In the genomic region with DNA sequence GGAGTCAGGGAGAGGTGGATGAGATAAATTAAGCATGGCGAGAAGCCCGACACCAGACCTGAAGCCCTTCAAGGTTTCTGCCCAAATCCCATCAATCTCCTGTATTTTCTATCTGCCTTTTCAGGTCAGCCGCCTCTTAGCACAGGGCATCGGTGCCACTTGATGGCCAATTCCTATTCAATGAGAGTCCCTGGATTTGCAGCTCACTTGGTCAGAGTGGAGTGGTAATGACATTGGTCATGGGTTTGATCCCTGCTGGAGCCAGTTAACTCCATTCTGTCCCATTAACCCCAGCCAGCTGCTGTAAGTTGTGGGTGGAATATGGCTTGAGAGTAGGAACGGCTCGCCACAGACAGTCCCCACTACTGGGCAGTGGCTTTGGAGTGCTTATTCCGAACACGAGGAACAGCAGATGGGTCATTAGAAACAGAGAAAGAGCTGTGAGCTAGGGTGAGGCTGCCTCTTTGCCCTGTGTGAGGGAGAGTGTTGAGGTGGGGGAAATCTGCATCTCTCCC, we compare ENCODE assay signal across 28 mouse cellular contexts.
DNase-seq lines count a peak whose midpoint lies in the region; ATAC-seq and TF ChIP-seq lines count a peak whose summit lies in the region.
"Had no signal": no experiment of that assay in that cellular context is flagged by ENCODE, and none has a peak within 500 bp of the region (broad histone marks: within the 10 kb centered on the region; RNA-seq: fewer than 3 reads in every experiment).

No protein-coding gene starts in this region.

- H3K9me3 ChIP-seq in forebrain, embryonic 12.5 days, result no peaks in the 10 kb centered on the region
- no peaks in the 10 kb centered on the region for H3K9me3 ChIP-seq in forebrain, embryonic 13.5 days (replicated peaks)
- no peaks in the 10 kb centered on the region for H3K9me3 ChIP-seq in midbrain, embryonic 10.5 days (replicated peaks)
- no peaks in the 10 kb centered on the region for H3K9me3 ChIP-seq in midbrain, embryonic 16.5 days (replicated peaks; ENCODE audit: control insufficient read depth, low read length, poor library complexity, severe bottlenecking)
- no peaks in the 10 kb centered on the region for H3K9me3 ChIP-seq in hindbrain, embryonic 13.5 days
- H3K9me3 ChIP-seq in midbrain, embryonic 13.5 days, result no peaks in the 10 kb centered on the region
- H3K9me3 ChIP-seq: forebrain, embryonic 15.5 days; heart, embryonic 13.5 days; intestine, embryonic 15.5 days; limb, embryonic 13.5 days had no signal

- no peak overlapping the region for H3K4me2 ChIP-seq in forebrain, embryonic 12.5 days
- no peak overlapping the region for H3K4me2 ChIP-seq in forebrain, embryonic 13.5 days
- no peak overlapping the region for H3K4me2 ChIP-seq in midbrain, embryonic 16.5 days (ENCODE audit: low read length)
- no peak overlapping the region for H3K4me2 ChIP-seq in hindbrain, embryonic 13.5 days
- no peak overlapping the region for H3K4me2 ChIP-seq in midbrain, embryonic 13.5 days (replicated peaks)
- H3K4me2 ChIP-seq: forebrain, embryonic 15.5 days; heart, embryonic 13.5 days; intestine, embryonic 15.5 days; limb, embryonic 13.5 days; liver, embryonic 11.5 days had no signal

- 83% methylated on average over 8 of the region's 8 CpGs for WGBS in forebrain, embryonic 12.5 days
- WGBS in forebrain, embryonic 13.5 days, result 81% methylated on average over 8 of the region's 8 CpGs
- 69% methylated on average over 8 of the region's 8 CpGs for WGBS in midbrain, embryonic 10.5 days
- WGBS in midbrain, embryonic 16.5 days, result 54% methylated on average over 8 of the region's 8 CpGs
- 62% methylated on average over 8 of the region's 8 CpGs for WGBS in hindbrain, embryonic 13.5 days
- 55% methylated on average over 8 of the region's 8 CpGs for WGBS in midbrain, embryonic 13.5 days

- no peaks in the 10 kb centered on the region for H3K27me3 ChIP-seq in forebrain, embryonic 12.5 days
- 0 out of 2 replicates have a peak, but pooled peaks cover 3% of the 10 kb centered on the region for H3K27me3 ChIP-seq in forebrain, embryonic 13.5 days
- H3K27me3 ChIP-seq in midbrain, embryonic 10.5 days (ENCODE audit: low read depth, poor library complexity, severe bottlenecking), result no peaks in the 10 kb centered on the region
- H3K27me3 ChIP-seq in midbrain, embryonic 16.5 days (ENCODE audit: control insufficient read depth, insufficient read depth, low read depth, low read length), result no peaks in the 10 kb centered on the region
- no peaks in the 10 kb centered on the region for H3K27me3 ChIP-seq in hindbrain, embryonic 13.5 days
- H3K27me3 ChIP-seq in midbrain, embryonic 13.5 days, result 0 out of 2 replicates have a peak, but pooled peaks cover 3% of the 10 kb centered on the region
- H3K27me3 ChIP-seq: CH12.LX; forebrain, embryonic 15.5 days; heart, embryonic 13.5 days; intestine, embryonic 15.5 days; limb, embryonic 13.5 days had no signal

- no peak for ATAC-seq in forebrain, embryonic 12.5 days (ENCODE audit: low FRiP score)
- ATAC-seq in forebrain, embryonic 13.5 days, result no peak
- no peak for ATAC-seq in midbrain, embryonic 16.5 days
- no peak for ATAC-seq in hindbrain, embryonic 13.5 days (ENCODE audit: low FRiP score)
- peak; percentile 55; the same call in 1 of the 2 replicates for ATAC-seq in midbrain, embryonic 13.5 days
- ATAC-seq: activated CD4-positive, CD25-positive, alpha-beta regulatory T cell, adult 4 months; forebrain, embryonic 15.5 days; intestine, embryonic 15.5 days; liver, postnatal 0 days had no signal

- no peak overlapping the region for H3K9ac ChIP-seq in forebrain, embryonic 12.5 days
- no peak overlapping the region for H3K9ac ChIP-seq in forebrain, embryonic 13.5 days
- no peak overlapping the region for H3K9ac ChIP-seq in midbrain, embryonic 16.5 days (ENCODE audit: low read depth, low read length)
- H3K9ac ChIP-seq in hindbrain, embryonic 13.5 days, result no peak overlapping the region
- H3K9ac ChIP-seq in midbrain, embryonic 13.5 days (replicated peaks), result no peak overlapping the region
- H3K9ac ChIP-seq: forebrain, embryonic 15.5 days; heart, embryonic 13.5 days; intestine, embryonic 15.5 days; limb, embryonic 13.5 days; liver, postnatal 0 days had no signal

- DNase-seq in midbrain, embryonic 10.5 days (ENCODE audit: low spot score), result peak; percentile 28
- no peak for DNase-seq in spleen, adult 12 weeks (ENCODE audit: low spot score)
- DNase-seq in layer of hippocampus, adult 2 months (ENCODE audit: low spot score in 2 of 2), result no peak
- DNase-seq: adrenal gland, adult 8-10 months; cerebellum, adult 8-10 months; cerebellum, postnatal 25 days; gastrocnemius, postnatal 25 days; heart, postnatal 10 days; kidney, adult 8-10 months; layer of hippocampus, adult 9-11 months; liver, postnatal 0 days; lung, postnatal 36 days; thymus, adult 18-20 months; thymus, postnatal 25 days had no signal

- no peak overlapping the region for H3K4me3 ChIP-seq in forebrain, embryonic 12.5 days (replicated peaks)
- H3K4me3 ChIP-seq in forebrain, embryonic 13.5 days, result no peak overlapping the region
- H3K4me3 ChIP-seq in midbrain, embryonic 10.5 days, result no peak overlapping the region
- H3K4me3 ChIP-seq in midbrain, embryonic 16.5 days (ENCODE audit: low read depth, low read length), result no peak overlapping the region
- H3K4me3 ChIP-seq in hindbrain, embryonic 13.5 days, result no peak overlapping the region
- no peak overlapping the region for H3K4me3 ChIP-seq in midbrain, embryonic 13.5 days (replicated peaks)
- no peak overlapping the region for H3K4me3 ChIP-seq in layer of hippocampus, adult 2 months
- H3K4me3 ChIP-seq: forebrain, embryonic 15.5 days; heart, embryonic 13.5 days; intestine, embryonic 15.5 days; limb, embryonic 13.5 days had no signal

- 0 out of 2 replicates have a peak overlapping the region, but pooled peaks have one; percentile 19 for H3K27ac ChIP-seq in forebrain, embryonic 12.5 days
- H3K27ac ChIP-seq in forebrain, embryonic 13.5 days, result no peak overlapping the region
- H3K27ac ChIP-seq in midbrain, embryonic 10.5 days (replicated peaks), result 0 out of 2 replicates have a peak overlapping the region, but pooled peaks have one; percentile 3
- no peak overlapping the region for H3K27ac ChIP-seq in midbrain, embryonic 16.5 days (ENCODE audit: low read length)
- H3K27ac ChIP-seq in hindbrain, embryonic 13.5 days, result 0 out of 2 replicates have a peak overlapping the region, but pooled peaks have one; percentile 15
- 0 out of 2 replicates have a peak overlapping the region, but pooled peaks have one; percentile 2 for H3K27ac ChIP-seq in midbrain, embryonic 13.5 days
- H3K27ac ChIP-seq in layer of hippocampus, adult 2 months, result no peak overlapping the region
- H3K27ac ChIP-seq: forebrain, embryonic 15.5 days; heart, embryonic 13.5 days; intestine, embryonic 15.5 days; kidney, postnatal 0 days; limb, embryonic 13.5 days; stomach, postnatal 0 days had no signal

- TF ChIP-seq CTCF in layer of hippocampus, adult 2 months (conservative IDR thresholded peaks at IDR 0.05), result no peak

- peaks cover 33% of the 10 kb centered on the region for H3K4me1 ChIP-seq in forebrain, embryonic 12.5 days
- H3K4me1 ChIP-seq in forebrain, embryonic 13.5 days, result peaks cover 20% of the 10 kb centered on the region; the same call in 1 of the 2 replicates
- peaks cover 43% of the 10 kb centered on the region for H3K4me1 ChIP-seq in midbrain, embryonic 10.5 days
- H3K4me1 ChIP-seq in midbrain, embryonic 16.5 days (ENCODE audit: control insufficient read depth, insufficient read depth, low read length), result peaks cover 3% of the 10 kb centered on the region; the same call in 1 of the 2 replicates
- H3K4me1 ChIP-seq in hindbrain, embryonic 13.5 days (replicated peaks), result peaks cover 28% of the 10 kb centered on the region
- H3K4me1 ChIP-seq in midbrain, embryonic 13.5 days (replicated peaks), result peaks cover 24% of the 10 kb centered on the region
- H3K4me1 ChIP-seq: forebrain, embryonic 15.5 days had no signal

- H3K36me3 ChIP-seq in forebrain, embryonic 12.5 days (replicated peaks), result no peaks in the 10 kb centered on the region
- no peaks in the 10 kb centered on the region for H3K36me3 ChIP-seq in forebrain, embryonic 13.5 days (ENCODE audit: poor library complexity, severe bottlenecking)
- no peaks in the 10 kb centered on the region for H3K36me3 ChIP-seq in midbrain, embryonic 10.5 days
- H3K36me3 ChIP-seq in midbrain, embryonic 16.5 days (ENCODE audit: control insufficient read depth, insufficient read depth, low read length), result no peaks in the 10 kb centered on the region
- no peaks in the 10 kb centered on the region for H3K36me3 ChIP-seq in hindbrain, embryonic 13.5 days
- H3K36me3 ChIP-seq in midbrain, embryonic 13.5 days, result no peaks in the 10 kb centered on the region
- H3K36me3 ChIP-seq: forebrain, embryonic 15.5 days; heart, embryonic 13.5 days; intestine, embryonic 15.5 days; limb, embryonic 13.5 days had no signal

Comparison
In these comparisons a context has a peak if more than half of its experiments do, and no peak if none do; other contexts are left out.
1. H3K27ac ChIP-seq: peak in forebrain, embryonic 12.5 days (single experiment), midbrain, embryonic 10.5 days (single experiment), hindbrain, embryonic 13.5 days (single experiment) and midbrain, embryonic 13.5 days (single experiment); none in forebrain, embryonic 13.5 days (single experiment), midbrain, embryonic 16.5 days (single experiment) and layer of hippocampus, adult 2 months (single experiment).